In genomic region chr1:136739486-136739885, GRCm38 (mm10) we compare ENCODE assay signal across 10 mouse cellular contexts.
DNase-seq lines count a peak whose midpoint lies in the region; ATAC-seq and TF ChIP-seq lines count a peak whose summit lies in the region.
"Had no signal": no experiment of that assay in that cellular context is flagged by ENCODE, and none has a peak within 500 bp of the region (broad histone marks: within the 10 kb centered on the region; RNA-seq: fewer than 3 reads in every experiment).

No protein-coding gene starts in this region.

- peak; percentile 59 for TF ChIP-seq CTCF in hindbrain, postnatal 0 days (IDR thresholded peaks at IDR 0.05; ENCODE audit: low read depth)
- TF ChIP-seq CTCF in ES-Bruce4 (IDR thresholded peaks at IDR 0.05; ENCODE audit: low read depth, low read length), result peak; percentile 92
- peak; percentile 50; the same call in 1 of the 2 replicates for TF ChIP-seq CTCF in brain, embryonic 14.5 days (IDR thresholded peaks at IDR 0.05; ENCODE audit: borderline replicate concordance, extremely low read depth, insufficient read depth, insufficient read length)
- peak; percentile 55; the same call in 1 of the 2 replicates for TF ChIP-seq CTCF in spleen, adult 2 months (IDR thresholded peaks at IDR 0.05; ENCODE audit: extremely low read depth, insufficient read depth, insufficient read length, insufficient replicate concordance)

- ATAC-seq in hindbrain, postnatal 0 days, result no peak
- ATAC-seq in hindbrain, embryonic 11.5 days (ENCODE audit: low FRiP score), result no peak
- ATAC-seq in erythroid progenitor cell, adult 5-6 weeks (replicated peaks; ENCODE audit: low FRiP score, poor library complexity, severe bottlenecking), result no peak

- no peak for TF ChIP-seq EP300 in ES-Bruce4 (IDR thresholded peaks at IDR 0.05; ENCODE audit: insufficient read depth, low read depth, low read length)

- H3K9ac ChIP-seq in hindbrain, postnatal 0 days (replicated peaks; ENCODE audit: low read length), result no peak overlapping the region
- H3K9ac ChIP-seq in hindbrain, embryonic 11.5 days (ENCODE audit: low read depth, low read length), result no peak overlapping the region
- H3K9ac ChIP-seq in ES-Bruce4 (ENCODE audit: low read depth, poor library complexity, severe bottlenecking), result no peak overlapping the region
- H3K9ac ChIP-seq: embryonic facial prominence, embryonic 15.5 days; midbrain, embryonic 12.5 days had no signal

- TF ChIP-seq POLR2A in ES-Bruce4 (IDR thresholded peaks at IDR 0.05; ENCODE audit: insufficient read depth, low read length), result no peak
- TF ChIP-seq POLR2A in brain, embryonic 14.5 days (IDR thresholded peaks at IDR 0.05; ENCODE audit: borderline replicate concordance, extremely low read depth, insufficient read depth, insufficient read length, poor library complexity, severe bottlenecking), result no peak
- TF ChIP-seq POLR2A in spleen, adult 2 months (IDR thresholded peaks at IDR 0.05; ENCODE audit: low read depth, low read length), result no peak

- peak; percentile 40 for DNase-seq in hindbrain, postnatal 0 days (ENCODE audit: low spot score)
- no peak for DNase-seq in hindbrain, embryonic 11.5 days (ENCODE audit: low spot score)
- peak; percentile 49 for DNase-seq in brain, embryonic 14.5 days (ENCODE audit: low read depth)
- DNase-seq in heart, postnatal 36 days, result peak; percentile 45 to 68
- DNase-seq in left cerebral cortex, postnatal 25 days (ENCODE audit: low spot score in 2 of 2), result peak; percentile 73 to 96
- DNase-seq in spleen, adult 2 months (ENCODE audit: low read depth in 1 of 2, low spot score in 2 of 2), result peak in 1 of 2 experiments; percentile 34

- no peaks in the 10 kb centered on the region for H3K4me1 ChIP-seq in hindbrain, postnatal 0 days (ENCODE audit: insufficient read depth, low read length)
- no peaks in the 10 kb centered on the region for H3K4me1 ChIP-seq in hindbrain, embryonic 11.5 days (replicated peaks; ENCODE audit: control insufficient read depth, insufficient read depth, low read length)
- H3K4me1 ChIP-seq in ES-Bruce4 (ENCODE audit: control insufficient read depth, insufficient read depth, low read length), result peaks cover 3% of the 10 kb centered on the region
- no peaks in the 10 kb centered on the region for H3K4me1 ChIP-seq in spleen, adult 2 months (ENCODE audit: control insufficient read depth, insufficient read depth, insufficient read length)
- H3K4me1 ChIP-seq: embryonic facial prominence, embryonic 15.5 days; midbrain, embryonic 12.5 days had no signal

- H3K4me3 ChIP-seq in hindbrain, postnatal 0 days (ENCODE audit: low read length), result no peak overlapping the region
- no peak overlapping the region for H3K4me3 ChIP-seq in hindbrain, embryonic 11.5 days (ENCODE audit: low read depth, low read length)
- H3K4me3 ChIP-seq in ES-Bruce4 (ENCODE audit: low read depth, low read length), result no peak overlapping the region
- no peak overlapping the region for H3K4me3 ChIP-seq in spleen, adult 2 months (ENCODE audit: extremely low read depth, insufficient read depth, insufficient read length)
- H3K4me3 ChIP-seq: embryonic facial prominence, embryonic 15.5 days; midbrain, embryonic 12.5 days had no signal

- H3K36me3 ChIP-seq in hindbrain, postnatal 0 days (ENCODE audit: insufficient read depth, low read length), result no peaks in the 10 kb centered on the region
- no peaks in the 10 kb centered on the region for H3K36me3 ChIP-seq in hindbrain, embryonic 11.5 days (ENCODE audit: control insufficient read depth, insufficient read depth, low read length)
- H3K36me3 ChIP-seq in ES-Bruce4 (ENCODE audit: control insufficient read depth, insufficient read depth, low read length, poor library complexity, severe bottlenecking), result no peaks in the 10 kb centered on the region
- H3K36me3 ChIP-seq in spleen, adult 2 months (ENCODE audit: control insufficient read depth, insufficient read depth, low read length), result no peaks in the 10 kb centered on the region
- H3K36me3 ChIP-seq: embryonic facial prominence, embryonic 15.5 days; midbrain, embryonic 12.5 days had no signal

- no peak overlapping the region for H3K4me2 ChIP-seq in hindbrain, postnatal 0 days (ENCODE audit: low read depth, low read length)
- H3K4me2 ChIP-seq in hindbrain, embryonic 11.5 days (replicated peaks; ENCODE audit: low read depth, low read length), result no peak overlapping the region
- H3K4me2 ChIP-seq: embryonic facial prominence, embryonic 15.5 days; midbrain, embryonic 12.5 days had no signal

- intact Hi-C loops in heart, postnatal 36 days (cut with DNase I), result loop anchor here (1.0 kb wide), 1 partner anchor 188 kb away; no protein-coding TSS in a partner anchor
- intact Hi-C loops in left cerebral cortex, postnatal 25 days (cut with DNase I), result loop anchor here (2.0 kb wide), 1 partner anchor 187 kb away; no protein-coding TSS in a partner anchor

- no peaks in the 10 kb centered on the region for H3K9me3 ChIP-seq in hindbrain, postnatal 0 days (ENCODE audit: low read length)
- no peaks in the 10 kb centered on the region for H3K9me3 ChIP-seq in hindbrain, embryonic 11.5 days (ENCODE audit: control insufficient read depth, low read length)
- H3K9me3 ChIP-seq in ES-Bruce4 (replicated peaks; ENCODE audit: control insufficient read depth, insufficient read depth, low read length, poor library complexity, severe bottlenecking), result no peaks in the 10 kb centered on the region
- H3K9me3 ChIP-seq: embryonic facial prominence, embryonic 15.5 days; midbrain, embryonic 12.5 days had no signal

- H3K27ac ChIP-seq in hindbrain, postnatal 0 days, result no peak overlapping the region
- no peak overlapping the region for H3K27ac ChIP-seq in hindbrain, embryonic 11.5 days (ENCODE audit: low read depth, low read length)
- H3K27ac ChIP-seq in ES-Bruce4 (ENCODE audit: insufficient read depth, low read length), result no peak overlapping the region
- H3K27ac ChIP-seq in spleen, adult 2 months (ENCODE audit: insufficient read depth, low read length), result no peak overlapping the region
- H3K27ac ChIP-seq: embryonic facial prominence, embryonic 15.5 days; midbrain, embryonic 12.5 days had no signal

- WGBS in hindbrain, postnatal 0 days, result 81% methylated on average over 5 of the region's 5 CpGs
- WGBS in hindbrain, embryonic 11.5 days, result 76% methylated on average over 5 of the region's 5 CpGs
- WGBS in spleen, adult 2 months, result 55% methylated on average over 5 of the region's 5 CpGs

- no peaks in the 10 kb centered on the region for H3K27me3 ChIP-seq in hindbrain, postnatal 0 days (ENCODE audit: insufficient read depth, low read length)
- H3K27me3 ChIP-seq in hindbrain, embryonic 11.5 days (ENCODE audit: control insufficient read depth, insufficient read depth, low read length), result no peaks in the 10 kb centered on the region
- H3K27me3 ChIP-seq in ES-Bruce4 (ENCODE audit: control insufficient read depth, insufficient read depth, low read length, poor library complexity, severe bottlenecking), result no peaks in the 10 kb centered on the region
- no peaks in the 10 kb centered on the region for H3K27me3 ChIP-seq in spleen, adult 2 months (ENCODE audit: control insufficient read depth, insufficient read depth, low read length)
- H3K27me3 ChIP-seq: embryonic facial prominence, embryonic 15.5 days; midbrain, embryonic 12.5 days had no signal
